Mouse (Mus musculus) CD4-positive, CD25-positive, alpha-beta regulatory T cell, adult 2 months (primary cell): ENCODE measurements at regions not wholly inside any gene's neighbourhood (a gene's known extent, or its start where the extent isn't known, plus 50 kb on each side); places are given as distances from the start of the nearest gene placed in this dataset.

Experiments used
- DNase-seq: peaks from one replicate; pipeline ENCODE4 v3.0.0-alpha.2; 2012; ENCODE audit warnings: low read depth, low spot score

DNA sequence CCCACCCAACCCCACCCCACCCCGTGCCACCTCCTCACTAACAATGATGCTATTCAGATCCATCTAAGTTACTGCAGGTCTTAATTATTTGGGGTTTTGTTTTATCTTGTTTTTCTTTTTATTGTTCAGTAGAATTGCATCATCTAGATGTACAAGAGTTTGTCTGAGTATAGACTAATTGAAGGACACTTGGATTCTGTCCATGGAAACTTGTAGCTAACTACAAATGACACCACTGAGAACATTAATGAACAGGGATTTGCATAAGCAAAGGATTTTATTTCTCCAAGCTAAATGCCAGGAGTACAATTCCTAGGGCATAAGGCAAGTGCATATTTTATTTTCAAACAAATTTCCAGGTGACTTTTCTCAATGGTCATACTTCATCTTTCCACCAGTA, 318.4 kb upstream of the Slc7a11 start:
- no peak for DNase-seq

DNA sequence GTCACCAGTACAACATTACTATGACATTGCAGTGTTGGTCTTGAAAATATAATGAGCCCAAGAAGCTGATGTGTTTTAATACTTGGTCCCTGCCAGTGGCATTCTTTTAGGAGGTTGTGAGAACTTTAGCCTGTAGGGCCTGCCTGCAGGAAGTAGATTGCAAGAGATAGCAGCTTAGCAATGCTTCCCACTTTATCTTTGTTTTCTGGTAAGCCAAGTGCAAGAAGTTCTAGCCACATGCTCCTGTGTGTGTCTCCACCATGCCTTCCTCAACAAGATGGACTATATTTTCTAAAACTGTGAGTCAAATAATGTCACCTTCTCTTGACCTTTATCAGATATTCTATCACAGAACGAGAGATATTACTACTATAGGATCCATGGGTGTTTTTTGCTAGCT, 314.7 kb upstream of the Slc7a11 start:
- no peak for DNase-seq

DNA sequence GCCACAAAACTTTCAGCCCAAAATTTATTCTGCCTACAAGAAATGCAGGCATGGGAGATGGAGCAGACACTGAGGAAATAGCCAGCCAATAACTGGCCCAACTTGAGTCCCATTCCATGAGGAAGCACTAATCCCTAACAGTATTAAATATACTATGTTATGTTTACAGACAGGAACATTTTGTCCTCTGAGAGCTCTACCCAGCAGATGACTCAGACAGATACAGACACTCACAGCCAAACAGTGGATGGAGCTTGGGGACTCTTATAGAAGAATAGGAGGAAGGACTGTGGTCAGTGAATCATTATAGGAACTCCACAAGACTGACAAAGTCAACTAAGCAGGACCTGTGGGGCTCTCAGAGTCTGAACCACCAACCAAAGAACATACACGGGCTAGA, 293.8 kb upstream of the Slc7a11 start:
- no peak for DNase-seq

DNA sequence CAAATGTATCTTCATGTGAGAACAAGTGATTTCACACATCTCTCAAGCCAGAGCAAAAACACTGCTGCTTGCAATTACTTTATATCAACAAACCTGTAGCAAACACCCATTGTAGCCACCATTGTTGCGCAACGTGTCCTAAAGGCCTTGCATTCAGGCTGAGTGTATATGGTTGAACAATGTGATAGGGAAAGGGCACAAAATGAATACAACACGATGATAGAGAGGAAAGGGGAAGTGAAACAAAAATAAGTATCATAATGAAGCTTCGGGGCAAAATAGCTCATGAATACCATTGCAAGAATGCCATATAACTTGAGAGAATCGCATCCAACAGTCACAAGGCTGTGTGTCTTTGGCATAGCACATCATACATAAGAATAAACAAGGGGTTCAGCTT, 275.6 kb upstream of the Slc7a11 start:
- no peak for DNase-seq

DNA sequence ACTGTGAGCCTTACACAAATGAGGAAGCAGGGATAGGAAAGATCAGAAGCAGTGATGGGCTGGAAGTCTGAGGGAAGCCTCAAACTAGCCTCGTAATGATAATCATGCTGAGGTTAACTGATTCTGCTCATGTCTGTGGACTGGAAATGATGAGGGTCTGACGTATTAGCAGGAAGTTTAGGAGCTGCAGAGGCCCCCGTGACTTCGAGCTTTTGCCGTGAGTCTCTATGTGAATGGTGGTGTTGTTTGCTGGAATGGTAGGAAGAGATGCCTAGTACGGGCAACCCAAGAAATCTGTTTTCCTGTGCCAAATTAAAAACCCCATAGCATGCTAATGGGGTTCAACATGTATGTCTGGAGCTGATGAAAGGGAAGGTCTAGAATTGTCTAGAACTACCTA, 270.0 kb upstream of the Slc7a11 start:
- no peak for DNase-seq

DNA sequence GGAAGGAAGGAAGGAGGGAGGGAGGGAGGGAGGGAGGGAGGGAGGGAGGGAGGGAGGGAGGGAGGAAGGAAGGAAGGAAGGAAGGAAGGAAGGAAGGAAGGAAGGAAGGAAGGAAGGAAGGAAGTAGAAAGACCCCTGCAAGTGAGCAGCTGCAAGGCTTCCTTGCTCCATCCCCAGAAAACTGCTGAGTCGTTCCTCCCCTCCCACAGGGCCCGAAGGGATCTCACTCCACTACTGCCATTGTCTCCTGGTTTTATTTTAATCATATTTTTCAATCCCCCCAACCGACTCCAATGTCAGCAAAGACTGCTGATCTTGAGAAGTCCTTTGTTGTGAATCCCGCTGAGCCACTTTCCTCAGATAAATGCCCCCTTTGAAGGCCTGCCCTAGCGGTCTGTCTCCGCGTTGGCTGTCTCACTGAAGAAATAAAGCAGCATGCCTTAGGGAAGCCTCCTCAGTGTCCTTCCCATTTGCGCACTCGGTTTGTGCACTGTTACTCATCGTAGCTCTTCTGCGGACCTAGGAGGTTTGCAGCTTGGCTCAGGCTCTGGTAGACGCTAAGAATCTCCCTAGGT, 266.1 kb upstream of the Slc7a11 start:
- no peak for DNase-seq

DNA sequence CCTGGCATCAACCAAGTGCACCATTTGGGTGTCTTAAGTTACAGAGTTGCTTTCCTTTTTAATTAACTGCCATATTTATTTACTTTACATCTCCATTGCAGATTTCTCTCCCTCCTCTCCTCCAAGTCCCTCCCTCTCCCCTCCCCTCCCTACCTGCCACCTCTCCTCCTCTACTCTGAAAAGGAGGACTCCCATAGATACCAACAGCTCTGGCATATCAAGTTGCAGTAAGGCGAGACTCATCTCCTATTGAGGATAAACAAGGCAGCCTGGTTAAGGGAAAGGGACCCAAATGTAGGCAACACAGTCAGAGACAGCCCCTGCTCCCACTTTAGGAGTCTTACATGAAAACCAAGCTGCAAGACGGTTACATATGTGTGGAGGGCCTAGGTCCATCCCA, 263.3 kb upstream of the Slc7a11 start:
- no peak for DNase-seq

DNA sequence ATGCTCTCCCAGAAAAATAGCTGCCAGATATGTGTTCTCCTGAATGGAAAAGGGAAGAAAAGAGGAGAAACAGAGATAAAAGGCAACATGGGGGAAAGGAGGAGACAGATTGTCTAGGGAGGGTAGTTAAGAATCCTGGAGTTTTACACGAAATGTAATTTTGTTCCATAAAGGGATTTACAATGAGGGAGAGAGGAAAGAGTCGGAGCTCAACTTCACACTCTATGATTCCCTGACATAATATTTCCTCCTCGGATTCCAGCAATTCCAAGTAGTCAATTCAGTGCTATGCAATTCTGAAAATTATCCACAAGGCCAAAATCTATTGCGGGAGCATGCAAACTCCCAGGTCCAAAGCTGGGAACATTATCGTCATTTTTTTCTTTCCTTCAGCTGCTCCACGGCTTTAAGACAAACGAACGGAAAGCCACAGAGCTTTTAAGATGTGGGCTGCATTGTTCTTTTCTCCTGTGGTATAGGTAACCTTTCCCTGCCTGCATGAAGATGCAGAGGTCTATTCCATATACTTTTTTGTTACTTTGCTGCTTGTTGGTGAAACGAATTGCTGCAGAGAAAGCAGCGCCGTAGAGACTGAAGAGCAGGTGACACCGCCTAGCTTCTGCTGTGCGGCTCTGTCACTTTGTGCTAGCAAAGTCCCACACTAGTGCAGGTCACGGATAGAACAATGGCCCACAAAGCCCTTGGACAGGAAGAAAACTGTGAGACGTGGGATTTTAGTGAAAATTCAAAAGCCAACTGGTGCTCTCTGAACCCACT, 251.7 kb upstream of the Slc7a11 start:
- DNase-seq, result no peak

DNA sequence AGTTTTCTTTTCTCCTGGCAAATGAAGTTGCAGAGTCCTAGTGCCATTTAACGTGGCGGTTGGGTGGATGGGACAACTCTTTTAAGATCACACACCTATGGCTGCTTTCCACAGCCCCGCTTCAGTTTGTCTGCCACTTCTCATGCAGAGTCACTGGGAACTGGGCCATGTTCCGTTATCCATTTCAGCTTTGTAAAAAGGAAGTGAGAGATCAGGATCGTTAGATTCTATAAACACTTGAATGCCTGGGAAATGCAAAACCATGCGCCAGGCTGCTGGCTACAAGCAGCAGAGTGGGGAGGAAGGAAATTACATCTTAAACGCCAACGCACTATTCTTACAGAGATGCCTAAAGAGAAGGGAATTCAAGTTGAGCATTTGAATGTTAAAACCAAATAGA, 251.1 kb upstream of the Slc7a11 start:
- no peak for DNase-seq

DNA sequence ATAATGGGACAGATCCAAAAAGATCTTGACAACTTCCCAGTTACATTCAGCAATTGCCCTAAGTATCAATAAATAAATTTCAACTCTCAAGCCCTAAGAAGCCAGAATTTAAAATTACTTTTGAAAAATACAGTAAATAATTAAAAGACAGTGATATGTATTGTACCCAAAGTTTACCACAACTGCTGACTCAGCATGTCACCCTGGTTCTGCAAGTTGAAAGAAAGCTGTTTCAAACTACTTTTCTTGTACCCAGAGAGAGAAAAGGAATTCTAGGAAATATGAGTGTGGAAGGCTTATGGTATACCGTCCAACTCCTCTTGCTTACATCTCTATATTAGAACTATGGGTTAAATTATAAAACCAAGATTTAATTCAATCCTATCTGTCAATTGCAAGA, 248.9 kb upstream of the Slc7a11 start:
- DNase-seq, result no peak

DNA sequence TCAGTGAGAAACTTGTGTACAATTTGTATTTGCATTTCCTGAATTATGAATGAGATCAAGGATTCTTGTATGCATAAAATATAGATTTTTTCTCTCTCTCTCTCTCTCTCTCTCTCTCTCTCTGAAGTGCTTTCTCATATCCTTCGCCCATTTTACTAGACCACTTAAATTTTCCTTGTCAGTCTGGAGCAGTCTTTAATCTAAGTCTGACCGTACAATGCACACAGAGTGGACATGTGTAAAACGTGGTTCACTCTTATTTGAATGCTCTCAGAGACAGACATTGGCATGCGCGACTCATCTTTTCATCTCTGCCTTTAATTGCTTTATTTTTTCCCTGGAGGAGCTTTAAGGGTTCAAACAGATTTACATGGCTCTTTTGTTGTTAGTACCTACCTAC, 247.3 kb upstream of the Slc7a11 start:
- DNase-seq, result no peak

DNA sequence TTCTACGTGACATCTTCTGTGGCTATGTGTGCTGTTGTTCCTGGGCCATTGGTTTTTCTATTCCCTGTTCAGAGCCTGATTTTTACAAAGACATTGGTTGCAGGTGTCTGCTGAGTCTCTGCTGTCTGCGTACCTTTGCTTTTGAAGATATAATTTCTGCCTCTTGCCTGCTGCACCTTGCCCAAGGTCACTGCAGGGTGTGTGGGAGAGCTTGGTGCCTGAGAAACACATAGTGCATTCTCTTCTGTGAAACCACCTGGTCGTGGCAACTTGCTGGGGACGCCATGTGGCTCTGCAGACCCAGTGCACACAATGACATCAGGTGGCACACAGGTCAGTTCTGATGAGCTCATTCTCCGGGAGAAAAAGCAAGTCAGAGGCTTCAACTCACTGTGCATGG, 246.0 kb upstream of the Slc7a11 start:
- DNase-seq, result no peak

DNA sequence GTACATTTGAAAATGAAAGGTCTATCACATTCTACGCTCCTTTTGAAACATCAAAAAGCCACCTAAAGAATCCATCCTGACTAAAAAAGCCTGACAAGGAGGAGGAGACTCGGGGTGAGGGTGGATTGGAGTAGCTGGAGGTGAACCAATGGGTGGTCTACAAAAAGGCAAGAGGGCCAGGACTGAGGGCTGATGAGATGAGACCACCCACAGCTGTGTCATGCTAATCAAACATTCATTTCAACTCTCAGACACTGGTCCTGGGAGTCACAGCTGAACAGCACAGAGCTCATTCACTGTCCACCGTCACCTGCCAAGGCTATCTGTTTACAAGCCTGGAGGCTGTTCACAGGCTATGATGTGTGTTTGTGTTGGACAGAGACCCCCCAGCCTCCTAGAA, 244.3 kb upstream of the Slc7a11 start:
- no peak for DNase-seq

DNA sequence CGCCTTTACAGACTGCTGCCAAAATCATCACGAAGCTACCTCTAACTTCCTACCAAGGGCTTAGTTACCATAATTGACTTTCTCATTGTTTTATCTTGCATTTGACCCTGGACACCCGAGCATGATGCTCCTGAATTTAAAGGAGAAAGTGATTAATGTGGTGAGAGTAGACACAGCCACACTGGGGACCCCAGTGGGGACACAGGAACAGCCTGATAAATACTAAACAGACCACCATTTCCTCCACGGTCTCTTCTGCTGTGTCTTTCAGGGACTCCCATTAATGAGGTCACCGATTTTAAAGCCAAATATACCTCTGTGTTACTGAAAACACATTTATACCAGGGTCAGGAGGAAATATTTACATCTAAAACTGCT, 235.2 kb upstream of the Slc7a11 start:
- DNase-seq, result no peak

DNA sequence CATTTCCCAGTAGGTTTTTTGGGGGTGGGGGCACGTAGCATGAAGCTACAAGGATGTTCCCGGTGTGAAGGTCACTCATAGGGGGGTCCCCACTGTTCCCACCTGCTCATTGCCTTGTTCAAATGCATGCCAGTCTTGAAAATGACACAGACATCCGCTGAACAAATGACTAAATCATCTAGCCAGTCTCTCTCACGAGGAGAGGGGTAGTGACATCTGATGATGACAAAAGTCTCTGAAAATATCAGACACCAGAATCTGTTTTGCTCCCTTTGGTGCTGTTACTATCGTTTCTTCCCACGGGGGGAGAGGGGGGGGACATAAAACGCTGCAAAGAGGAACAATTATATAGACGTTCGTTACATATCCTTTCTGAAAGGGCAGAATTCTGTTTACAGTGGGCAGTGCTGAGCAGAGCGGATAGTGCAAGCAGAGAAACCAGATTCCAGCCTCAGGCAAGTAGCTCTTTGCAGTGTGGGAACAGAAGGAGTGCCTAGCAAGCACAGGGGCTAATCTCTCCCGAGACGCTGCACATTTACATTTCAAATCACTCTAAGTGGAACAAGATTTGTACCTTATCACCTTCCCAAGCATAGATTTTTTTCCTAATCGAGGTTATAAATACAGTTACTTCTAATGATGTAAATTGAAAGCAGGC, 234.7 kb upstream of the Slc7a11 start:
- no peak for DNase-seq

DNA sequence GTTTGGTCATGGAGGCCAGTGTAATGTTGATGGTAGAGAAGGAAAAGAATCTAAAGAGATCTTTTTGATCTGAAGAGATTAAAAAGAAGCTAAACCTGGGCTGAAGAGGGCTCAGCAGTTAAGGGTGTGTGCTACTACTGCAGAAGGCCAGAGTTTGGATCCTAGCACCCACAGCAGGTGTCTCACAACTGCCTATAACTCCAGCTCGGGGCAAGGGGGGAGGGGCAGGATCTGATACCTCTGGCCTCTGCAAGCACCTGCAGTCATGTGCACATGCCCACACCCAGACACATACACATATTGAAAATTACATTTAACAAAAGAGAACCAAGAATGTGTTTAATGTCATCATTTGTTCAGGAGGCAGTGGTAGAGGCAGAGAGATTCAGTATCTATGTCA, 232.4 kb upstream of the Slc7a11 start:
- no peak for DNase-seq

DNA sequence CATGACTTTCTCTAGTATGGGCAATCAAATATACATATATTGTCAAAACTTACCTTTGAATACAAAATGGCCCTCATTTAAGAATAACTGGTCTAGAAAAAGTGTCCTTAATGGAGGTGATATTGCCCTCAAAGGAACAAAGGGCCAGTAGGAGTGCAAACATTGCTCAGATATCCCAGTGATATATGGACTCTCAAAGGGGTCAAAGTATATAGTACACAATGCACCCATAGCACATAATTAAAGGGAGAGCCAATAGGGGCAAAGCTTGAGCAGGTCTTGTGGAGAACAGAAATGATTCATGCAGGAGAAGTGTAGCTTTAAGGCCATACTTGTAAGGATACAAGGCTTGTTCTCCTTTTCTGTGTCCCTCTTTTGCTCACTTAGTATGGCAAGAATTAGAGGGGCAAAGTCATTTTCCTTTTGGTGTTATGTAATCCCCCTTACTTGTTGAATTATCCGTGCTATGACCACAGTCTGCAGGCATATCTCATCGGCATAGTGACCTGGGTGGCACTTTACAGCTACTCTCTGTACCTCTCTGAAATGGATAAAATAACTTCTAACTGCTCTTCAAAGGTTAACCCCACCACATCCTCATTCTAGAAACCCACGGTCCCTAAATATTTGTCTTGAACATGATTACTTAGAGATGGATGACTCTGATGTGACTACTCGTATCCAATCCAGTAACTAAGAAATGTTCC, 231.6 kb upstream of the Slc7a11 start:
- no peak for DNase-seq

DNA sequence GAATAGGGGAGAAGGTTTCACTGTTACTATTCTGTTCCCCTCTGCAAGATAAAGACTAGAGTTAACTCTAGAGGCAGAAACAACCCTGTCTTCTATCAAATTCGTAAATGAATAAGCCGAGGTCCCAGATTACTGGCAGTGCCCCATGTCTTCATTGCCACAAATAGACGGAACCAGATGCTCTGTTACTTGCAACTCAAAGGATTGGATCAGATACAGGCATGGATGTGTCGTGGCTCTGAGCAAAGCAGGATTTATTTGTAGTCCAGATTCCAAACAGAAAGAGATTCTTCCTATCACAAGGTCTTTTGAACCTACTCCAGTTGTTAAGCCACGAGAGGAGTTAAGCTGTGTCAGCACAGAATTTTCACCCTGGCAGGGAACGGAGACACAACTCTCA, 221.9 kb upstream of the Slc7a11 start:
- DNase-seq, result no peak

DNA sequence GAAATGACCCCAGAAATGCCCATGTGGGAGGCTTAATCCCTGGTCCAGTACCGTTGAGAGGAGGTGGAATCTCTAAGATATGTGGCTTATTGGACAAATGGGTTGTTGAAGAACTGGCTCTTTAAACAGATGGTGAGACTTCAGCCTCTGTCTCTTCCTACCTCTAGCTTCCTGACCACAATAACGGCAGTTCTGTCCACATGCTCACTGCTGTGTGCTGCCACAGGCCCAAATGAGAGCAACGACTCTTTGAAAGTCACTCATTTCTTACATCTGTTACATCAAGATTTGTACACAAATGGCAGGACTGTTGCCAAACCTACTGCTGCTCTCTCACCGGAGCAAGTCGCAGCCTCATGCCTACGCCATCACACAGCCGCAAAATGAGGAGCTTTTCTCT, 217.6 kb upstream of the Slc7a11 start:
- DNase-seq, result no peak

DNA sequence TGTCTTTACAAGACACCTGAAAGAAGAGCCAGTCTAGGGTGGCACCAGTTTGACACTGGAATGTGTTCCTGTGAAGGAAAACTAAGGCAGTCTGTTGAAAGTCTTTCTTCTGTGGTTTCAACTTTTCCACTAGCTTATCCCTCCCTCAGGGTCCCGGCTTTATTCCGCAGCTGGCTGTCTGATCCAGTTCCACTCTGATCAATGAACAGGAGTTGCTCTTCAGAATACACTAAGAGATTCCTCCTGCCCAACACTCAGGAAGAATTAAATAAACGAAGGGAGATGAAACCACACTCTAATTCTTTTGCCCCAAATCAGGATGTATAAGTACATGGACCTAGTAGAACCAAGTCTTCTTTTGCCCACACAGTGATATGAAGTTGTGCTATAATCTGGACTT, 217.2 kb upstream of the Slc7a11 start:
- no peak for DNase-seq

DNA sequence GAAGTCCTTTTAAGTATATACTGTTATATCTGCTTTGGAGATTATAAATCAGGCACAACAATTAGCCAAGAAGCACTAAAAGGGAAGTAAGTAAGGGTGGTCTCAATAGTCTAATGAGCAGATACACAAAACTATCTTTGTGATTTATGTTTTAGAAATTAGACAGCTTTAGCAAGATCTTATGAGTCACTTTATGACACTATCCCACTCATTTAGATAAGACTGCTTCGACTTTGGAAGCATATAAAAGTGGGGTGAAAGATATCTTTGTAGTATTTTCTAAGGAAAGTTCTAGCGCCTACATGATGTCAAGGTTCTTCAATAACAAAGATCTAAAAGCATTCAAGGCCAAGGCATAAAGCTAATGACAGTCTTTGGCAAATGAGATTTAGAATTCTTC, 214.5 kb upstream of the Slc7a11 start:
- no peak for DNase-seq

DNA sequence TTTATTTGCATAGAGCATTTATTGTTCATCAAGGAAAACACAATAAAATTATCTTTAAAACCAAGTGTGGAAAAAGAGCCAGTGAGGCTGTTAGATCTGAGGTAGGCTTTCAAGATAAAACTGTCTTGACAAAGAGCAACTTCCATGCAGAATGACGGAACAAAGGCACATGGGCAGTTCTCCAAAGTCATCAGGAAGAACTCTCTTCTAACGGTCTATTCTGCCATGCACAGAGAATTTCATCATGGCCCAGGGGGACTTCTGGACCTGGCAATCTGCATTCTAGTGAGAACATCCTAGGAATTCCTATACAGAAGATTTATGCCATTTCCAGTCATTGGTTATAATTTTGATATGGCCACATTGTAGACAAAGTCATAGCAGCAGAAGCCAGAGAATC, 211.0 kb upstream of the Slc7a11 start:
- DNase-seq, result no peak

DNA sequence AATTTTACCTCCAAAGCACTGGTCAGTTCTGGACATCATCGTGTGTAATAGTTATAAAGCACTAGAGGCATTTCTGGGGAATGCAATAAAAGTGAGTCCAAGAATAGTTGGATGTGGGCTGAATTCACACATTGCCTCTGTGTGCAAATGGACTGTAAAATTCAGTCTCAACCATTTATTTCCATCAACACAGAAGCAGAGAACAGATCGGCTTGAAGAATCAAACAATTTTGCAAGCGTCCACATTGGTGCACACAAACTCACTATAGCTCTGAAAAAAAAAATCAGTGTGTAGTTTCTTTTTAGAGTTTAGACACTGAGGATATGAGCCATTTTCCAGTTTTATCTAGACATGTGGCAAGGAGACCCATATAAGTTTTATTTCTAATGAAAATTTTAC, 208.9 kb upstream of the Slc7a11 start:
- no peak for DNase-seq
